Mouse (Mus musculus): ENCODE measurements around the gene Rybp. TPM values are rescaled to one million over a fixed set of nuclear protein-coding genes. Genes with fewer than 3 reads are reported as not detected.
A peak's percentile ranks its signal among the peaks of the same experiment; 100 is the strongest.

Rybp gene
- total and polyA plus RNA-seq, 3 experiments = 9.1 to 12.6 (median 10.7) TPM

DNA sequence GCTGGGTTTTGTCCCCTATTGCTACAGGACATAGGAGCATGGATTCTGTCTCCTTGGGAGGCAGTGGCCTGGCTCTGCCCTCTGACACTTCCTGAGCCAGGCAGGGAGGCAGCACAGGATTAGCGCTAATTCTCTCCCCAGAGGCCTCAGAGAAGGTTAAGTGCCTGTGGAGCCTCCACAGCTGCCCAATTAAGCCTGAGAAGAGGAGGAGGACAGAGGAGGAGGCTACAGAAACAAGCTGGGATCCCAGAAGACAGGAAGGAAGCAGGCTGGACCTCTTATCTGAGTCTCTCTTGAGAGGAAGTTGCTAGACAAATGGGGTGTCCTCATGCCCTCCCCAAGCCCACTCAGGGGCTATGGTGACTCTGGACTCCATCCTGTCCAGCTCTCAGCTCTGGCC, 101.8 kb downstream of the Rybp start:
- Histone ChIP-seq H3K36me3 (ENCODE audit: control insufficient read depth, insufficient read depth, low read length) (no peaks in the 10 kb centered on the region), H3K9ac (ENCODE audit: low read depth, low read length) (no peak overlapping the region), H3K79me2 (replicated peaks; ENCODE audit: control insufficient read depth, insufficient read depth, low read length) (no peaks in the 10 kb centered on the region), H3K27ac (no peak overlapping the region), H3K4me1 (ENCODE audit: control insufficient read depth, insufficient read depth, low read length) (peaks cover 4% of the 10 kb centered on the region), H3K27me3 (ENCODE audit: control insufficient read depth, insufficient read depth, low read length) (no peaks in the 10 kb centered on the region), H3K4me3 (no peak overlapping the region)
- no peak for DNase-seq
- 19% methylated on average over 1 of the region's 1 CpGs for WGBS
- TF ChIP-seq CTCF (IDR thresholded peaks at IDR 0.05) (no peak), POLR2A (IDR thresholded peaks at IDR 0.05; ENCODE audit: insufficient read depth, low read depth, low read length) (no peak), EP300 (IDR thresholded peaks at IDR 0.05; ENCODE audit: insufficient read depth, low read depth, low read length) (no peak)
- intact Hi-C loops (cut with DNase I) = no loop called here

DNA sequence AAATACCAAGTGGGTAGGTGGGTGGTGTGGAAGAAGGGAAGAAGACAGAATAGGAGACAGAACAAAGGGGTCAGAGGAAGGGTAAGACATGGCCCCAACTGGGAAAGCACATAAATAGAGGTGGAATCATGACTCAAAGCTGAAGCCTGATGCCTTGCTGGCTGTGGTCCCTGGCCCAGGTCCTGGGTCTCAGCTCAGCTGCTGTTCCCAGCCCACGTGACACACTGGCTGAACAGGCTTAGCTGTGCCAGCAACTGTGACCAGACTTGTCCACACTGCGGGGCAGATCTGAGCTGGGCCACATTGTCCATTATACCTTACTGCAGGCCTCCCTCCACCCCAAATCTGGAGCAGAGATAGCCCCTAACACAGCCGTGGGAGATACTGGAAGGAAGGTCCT, 103.9 kb downstream of the Rybp start:
- no peaks in the 10 kb centered on the region for H3K36me3 ChIP-seq (ENCODE audit: control insufficient read depth, insufficient read depth, low read length)
- 61% methylated on average over 3 of the region's 3 CpGs for WGBS
- no peak overlapping the region for H3K9ac ChIP-seq (ENCODE audit: low read depth, low read length)
- H3K27ac ChIP-seq = no peak overlapping the region
- TF ChIP-seq CTCF (IDR thresholded peaks at IDR 0.05) = no peak
- TF ChIP-seq POLR2A (IDR thresholded peaks at IDR 0.05; ENCODE audit: insufficient read depth, low read depth, low read length) = no peak
- no peak for TF ChIP-seq EP300 (IDR thresholded peaks at IDR 0.05; ENCODE audit: insufficient read depth, low read depth, low read length)
- H3K27me3 ChIP-seq (ENCODE audit: control insufficient read depth, insufficient read depth, low read length) = no peaks in the 10 kb centered on the region
- H3K79me2 ChIP-seq (replicated peaks; ENCODE audit: control insufficient read depth, insufficient read depth, low read length) = no peaks in the 10 kb centered on the region
- peaks cover 4% of the 10 kb centered on the region for H3K4me1 ChIP-seq (ENCODE audit: control insufficient read depth, insufficient read depth, low read length)
- intact Hi-C loops (cut with DNase I) = no loop called here
- peak; percentile 43 to 62 for DNase-seq
- no peak overlapping the region for H3K4me3 ChIP-seq

DNA sequence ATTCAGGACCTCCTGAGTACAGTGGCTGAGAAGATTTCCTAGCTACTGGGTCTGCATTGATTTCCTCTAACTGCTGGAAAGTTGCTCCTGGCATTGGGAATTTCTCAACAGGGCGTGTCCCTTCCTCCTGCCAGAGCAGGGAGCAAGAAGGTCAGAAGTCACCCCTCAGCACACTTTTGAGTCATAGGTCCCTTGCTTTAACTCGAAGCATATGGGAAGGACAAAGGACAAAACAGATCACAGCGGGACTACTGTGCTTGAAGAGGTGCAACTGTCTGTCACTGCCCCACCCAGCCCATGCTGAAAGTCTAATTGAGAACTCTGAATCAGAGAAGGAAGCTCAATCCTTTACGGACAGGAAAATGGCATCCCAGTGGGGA, 106.4 kb downstream of the Rybp start:
- no peaks in the 10 kb centered on the region for H3K79me2 ChIP-seq (replicated peaks; ENCODE audit: control insufficient read depth, insufficient read depth, low read length)
- H3K27ac ChIP-seq = no peak overlapping the region
- intact Hi-C loops (cut with DNase I) = no loop called here
- H3K9ac ChIP-seq (ENCODE audit: low read depth, low read length) = no peak overlapping the region
- 61% methylated on average over 4 of the region's 4 CpGs for WGBS
- TF ChIP-seq CTCF (IDR thresholded peaks at IDR 0.05) (no peak), EP300 (IDR thresholded peaks at IDR 0.05; ENCODE audit: insufficient read depth, low read depth, low read length) (no peak), POLR2A (IDR thresholded peaks at IDR 0.05; ENCODE audit: insufficient read depth, low read depth, low read length) (no peak)
- no peaks in the 10 kb centered on the region for H3K36me3 ChIP-seq (ENCODE audit: control insufficient read depth, insufficient read depth, low read length)
- DNase-seq = no peak
- no peak overlapping the region for H3K4me3 ChIP-seq
- H3K27me3 ChIP-seq (ENCODE audit: control insufficient read depth, insufficient read depth, low read length) = no peaks in the 10 kb centered on the region
- peaks cover 4% of the 10 kb centered on the region for H3K4me1 ChIP-seq (ENCODE audit: control insufficient read depth, insufficient read depth, low read length)

- H3K27me3 ChIP-seq (ENCODE audit: control insufficient read depth, insufficient read depth, low read length) = no peaks in the 10 kb centered on the region
- H3K4me3 ChIP-seq = no peak overlapping the region
- 41% methylated on average over 4 of the region's 4 CpGs for WGBS
- no peaks in the 10 kb centered on the region for H3K36me3 ChIP-seq (ENCODE audit: control insufficient read depth, insufficient read depth, low read length)
- no peak for DNase-seq
- no peaks in the 10 kb centered on the region for H3K79me2 ChIP-seq (replicated peaks; ENCODE audit: control insufficient read depth, insufficient read depth, low read length)
- TF ChIP-seq EP300 (IDR thresholded peaks at IDR 0.05; ENCODE audit: insufficient read depth, low read depth, low read length) (no peak), CTCF (IDR thresholded peaks at IDR 0.05) (no peak), POLR2A (IDR thresholded peaks at IDR 0.05; ENCODE audit: insufficient read depth, low read depth, low read length) (no peak)
- H3K9ac ChIP-seq (ENCODE audit: low read depth, low read length) = no peak overlapping the region
- peaks cover 4% of the 10 kb centered on the region for H3K4me1 ChIP-seq (ENCODE audit: control insufficient read depth, insufficient read depth, low read length)
- no peak overlapping the region for H3K27ac ChIP-seq
- intact Hi-C loops (cut with DNase I) = no loop called here
Observed at GRCm38 (mm10) chr6:100180213-100180882, 106.9 kb downstream of the Rybp start.

GRCm38 (mm10) chr6:100178830-100179229, 108.5 kb downstream of the Rybp start:
- intact Hi-C loops (cut with DNase I) = no loop called here

More at GRCm38 (mm10) chr6:100178830-100179229, 108.5 kb downstream of the Rybp start:
- Histone ChIP-seq H3K27ac (no peak overlapping the region), H3K79me2 (replicated peaks; ENCODE audit: control insufficient read depth, insufficient read depth, low read length) (no peaks in the 10 kb centered on the region), H3K4me3 (no peak overlapping the region), H3K27me3 (ENCODE audit: control insufficient read depth, insufficient read depth, low read length) (no peaks in the 10 kb centered on the region), H3K9ac (ENCODE audit: low read depth, low read length) (no peak overlapping the region), H3K4me1 (ENCODE audit: control insufficient read depth, insufficient read depth, low read length) (peaks cover 4% of the 10 kb centered on the region), H3K36me3 (ENCODE audit: control insufficient read depth, insufficient read depth, low read length) (no peaks in the 10 kb centered on the region)
- no peak for DNase-seq
- TF ChIP-seq EP300 (IDR thresholded peaks at IDR 0.05; ENCODE audit: insufficient read depth, low read depth, low read length) (no peak), CTCF (IDR thresholded peaks at IDR 0.05) (no peak), POLR2A (IDR thresholded peaks at IDR 0.05; ENCODE audit: insufficient read depth, low read depth, low read length) (no peak)
- 56% methylated on average over 3 of the region's 3 CpGs for WGBS
